Mouse (Mus musculus) hindbrain, postnatal 0 days (tissue): ENCODE results near the gene Ccdc102a. TPM values are rescaled to one million over a fixed set of nuclear protein-coding genes. Genes with fewer than 3 reads are reported as not detected.

Source experiments
- ATAC-seq: fragments of 200-750 bp; cut with Nextera tagmentation; 2 replicates; pipeline ENCODE4 v1.8.0; 2017; ENCODE audit warnings: mild to moderate bottlenecking, moderate TSS enrichment, moderate library complexity
- DNase-seq: peaks from one replicate; pipeline ENCODE4 v3.0.0-alpha.2; 2015; ENCODE audit warnings: low spot score
- H3K27ac ChIP-seq: fragments of 300-500 bp; sonication (generic); 2 replicates; pipeline ENCODE4 v1.5.1; 2014; ENCODE audit warnings: mild to moderate bottlenecking
- H3K27me3 ChIP-seq: fragments of 300-500 bp; sonication (generic); 2 replicates; pipeline ENCODE4 v1.6.1; 2014; ENCODE audit warnings: low read length, mixed read lengths; ENCODE audit not compliant: insufficient read depth
- H3K36me3 ChIP-seq: fragments of 300-500 bp; sonication (generic); 2 replicates; pipeline ENCODE4 v1.6.1; 2014; ENCODE audit warnings: low read length, mixed read lengths; ENCODE audit not compliant: insufficient read depth
- H3K4me1 ChIP-seq: fragments of 300-500 bp; sonication (generic); 2 replicates; pipeline ENCODE4 v1.6.1; 2014; ENCODE audit warnings: antibody characterized with exemption, low read length, mixed read lengths; ENCODE audit not compliant: insufficient read depth
- H3K4me2 ChIP-seq: fragments of 300-500 bp; sonication (generic); 2 replicates; pipeline ENCODE4 v1.6.1; 2014; ENCODE audit warnings: low read depth, mild to moderate bottlenecking, low read length, moderate library complexity, mixed read lengths
- H3K4me3 ChIP-seq: fragments of 300-500 bp; sonication (generic); 2 replicates; pipeline ENCODE4 v1.5.1; 2014; ENCODE audit warnings: low read length
- H3K9ac ChIP-seq: fragments of 300-500 bp; sonication (generic); replicated peaks from 2 replicates; pipeline ENCODE4 v1.6.1; 2014; ENCODE audit warnings: mild to moderate bottlenecking, low read length, moderate library complexity, mixed read lengths
- H3K9me3 ChIP-seq: fragments of 300-500 bp; sonication (generic); 2 replicates; pipeline ENCODE4 v1.6.1; 2016; ENCODE audit warnings: low read length, mixed read lengths
- CTCF ChIP-seq: IDR thresholded peaks from 2 replicates; pipeline ENCODE4 v1.5.1; 2016; ENCODE audit warnings: antibody characterized with exemption, control low read depth, low read depth
- WGBS: fragments of 180-500 bp; shearing (Covaris S2); extraction: QIAGEN DNeasy Blood & Tissue Kit; methylation state at CpG from one replicate; pipeline ENCODE4 v1.1.7; 2014; 5-methylcytosine and 5-hydroxymethylcytosine counted together
- polyA plus RNA-seq: library from polyadenylated mRNA; unstranded; fragments of >200 nt; fragmentation: Nextera tagmentation; extraction: Ambion mirVana; gene quantifications from 2 replicates; pipeline ENCODE4 v1.2.1, GENCODE M21; 2015
- total RNA-seq: library from RNA; depleted of rRNA; stranded (reverse); fragments of >200 nt; gene quantifications from 2 replicates; pipeline ENCODE4 v1.2.3, GENCODE M21; 2014

The Ccdc102a gene
- total and polyA plus RNA-seq, 2 experiments from 2014 or later: 5.5 to 7.8 TPM

- H3K27ac ChIP-seq: no peak overlapping the region
- H3K9me3 ChIP-seq: no peaks in the 10 kb centered on the region
- ATAC-seq (peak; percentile 18; the same call in 1 of the 2 replicates), DNase-seq (peak; percentile 73)
- no peak for TF ChIP-seq CTCF
- peaks cover 13% of the 10 kb centered on the region; the same call in 1 of the 2 replicates for H3K27me3 ChIP-seq
- no peak overlapping the region for H3K9ac ChIP-seq
- peaks cover 21% of the 10 kb centered on the region for H3K4me1 ChIP-seq
- H3K4me2 ChIP-seq: no peak overlapping the region
- 41% methylated on average over 3 of the region's 3 CpGs for WGBS
- no peak overlapping the region for H3K4me3 ChIP-seq
- no peaks in the 10 kb centered on the region for H3K36me3 ChIP-seq
Observed at GRCm38 (mm10) chr8:94914701-94915101, 3.2 kb downstream of the Ccdc102a start.

- ATAC-seq: no peak
- Histone ChIP-seq H3K4me3 (no peak overlapping the region), H3K36me3 (no peaks in the 10 kb centered on the region), H3K4me2 (no peak overlapping the region), H3K4me1 (peaks cover 21% of the 10 kb centered on the region), H3K27ac (no peak overlapping the region), H3K27me3 (peaks cover 13% of the 10 kb centered on the region; the same call in 1 of the 2 replicates), H3K9me3 (no peaks in the 10 kb centered on the region), H3K9ac (no peak overlapping the region)
- WGBS: 75% methylated on average over 6 of the region's 6 CpGs
- no peak for DNase-seq
- no peak for TF ChIP-seq CTCF
Observed at GRCm38 (mm10) chr8:94914256-94914655, 3.6 kb downstream of the Ccdc102a start.

- WGBS: 5% methylated on average over 77 of the region's 77 CpGs
- Histone ChIP-seq H3K27me3 (peaks cover 13% of the 10 kb centered on the region; the same call in 1 of the 2 replicates), H3K36me3 (no peaks in the 10 kb centered on the region), H3K27ac (no peak overlapping the region), H3K9me3 (no peaks in the 10 kb centered on the region), H3K4me3 (peak overlapping the region; percentile 43), H3K9ac (peak overlapping the region; percentile 43), H3K4me1 (peaks cover 21% of the 10 kb centered on the region), H3K4me2 (peak overlapping the region; percentile 71)
- DNase-seq: peak; percentile 65
- ATAC-seq: peak; percentile 60
- peak; percentile 56; the same call in 1 of the 2 replicates for TF ChIP-seq CTCF
Observed at GRCm38 (mm10) chr8:94913061-94913660, 4.7 kb downstream of the Ccdc102a start.

DNA sequence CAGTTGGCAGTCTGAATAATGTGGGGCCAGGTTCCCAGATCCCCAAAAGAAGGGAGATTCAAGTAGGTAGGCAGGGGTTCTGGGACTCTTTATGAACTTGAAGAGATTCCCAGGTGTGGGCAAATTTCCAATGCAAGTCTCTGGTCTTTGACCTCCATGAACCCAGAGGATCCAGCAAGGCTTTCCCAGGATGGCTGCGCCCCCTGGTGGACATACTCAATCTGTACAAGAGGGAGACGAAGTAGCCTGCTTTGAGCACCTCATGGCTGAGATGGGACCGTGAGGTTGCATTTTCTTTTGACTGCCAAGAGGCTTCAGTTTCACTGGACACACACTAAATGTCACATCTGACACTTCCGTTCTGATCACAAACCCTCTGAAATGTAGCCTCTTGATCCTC is 9.1 kb downstream of the Ccdc102a start:
- ATAC-seq (peak; percentile 46; the same call in 1 of the 2 replicates), DNase-seq (peak; percentile 88)
- H3K4me1 ChIP-seq: 0 out of 2 replicates have a peak, but pooled peaks cover 7% of the 10 kb centered on the region
- H3K36me3 ChIP-seq: no peaks in the 10 kb centered on the region
- no peak overlapping the region for H3K27ac ChIP-seq
- no peak overlapping the region for H3K4me3 ChIP-seq
- no peak overlapping the region for H3K9ac ChIP-seq
- whole genome bisulfite sequencing: 8% methylated on average over 4 of the region's 4 CpGs
- peaks cover 2% of the 10 kb centered on the region; the same call in 1 of the 2 replicates for H3K27me3 ChIP-seq
- no peak overlapping the region for H3K4me2 ChIP-seq
- no peaks in the 10 kb centered on the region for H3K9me3 ChIP-seq
- TF ChIP-seq CTCF: peak; percentile 93

DNA sequence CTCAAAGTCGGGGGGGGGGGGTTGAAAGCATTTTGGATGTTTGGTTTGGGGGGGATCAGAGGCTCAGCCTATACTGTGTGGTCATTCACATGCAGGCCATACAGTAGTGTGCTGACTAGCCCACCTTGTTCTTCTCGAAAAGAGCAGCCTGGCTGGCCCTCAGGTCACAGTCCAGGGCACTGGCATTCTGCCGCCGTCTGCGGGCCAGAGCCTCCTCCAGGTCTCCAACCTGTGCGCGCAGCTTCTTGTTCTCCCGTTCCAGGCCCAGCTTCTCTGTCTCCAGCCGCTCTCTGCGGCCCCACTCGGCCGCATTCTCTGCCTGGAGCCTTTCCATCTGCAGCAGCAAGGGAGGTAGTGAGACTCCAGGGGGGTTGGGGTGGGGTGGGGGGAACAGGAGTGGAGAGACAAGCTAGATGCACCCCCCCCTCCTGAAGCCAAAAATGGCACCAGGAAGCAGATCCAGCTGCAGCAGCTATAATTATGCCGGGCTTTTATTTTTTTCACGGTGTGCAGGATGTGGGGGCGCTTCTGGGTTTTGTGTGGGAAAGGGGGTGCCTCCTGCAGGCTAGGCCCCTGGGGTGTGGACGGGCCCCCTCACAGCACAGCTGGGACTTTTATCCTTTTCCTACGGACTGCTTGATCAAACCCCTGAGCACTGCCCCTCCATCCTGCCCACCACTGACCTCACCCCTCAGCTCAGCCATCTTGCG is 10.2 kb downstream of the Ccdc102a start:
- TF ChIP-seq CTCF: no peak
- ATAC-seq: no peak
- Histone ChIP-seq H3K4me2 (no peak overlapping the region), H3K9ac (no peak overlapping the region), H3K4me1 (0 out of 2 replicates have a peak, but pooled peaks cover 7% of the 10 kb centered on the region), H3K4me3 (no peak overlapping the region), H3K36me3 (no peaks in the 10 kb centered on the region; the same call in 1 of the 2 replicates), H3K27me3 (no peaks in the 10 kb centered on the region), H3K9me3 (no peaks in the 10 kb centered on the region), H3K27ac (no peak overlapping the region)
- DNase-seq: no peak
- WGBS: 82% methylated on average over 18 of the region's 18 CpGs

GRCm38 (mm10) chr8:94904450-94905175 is 13.3 kb downstream of the Ccdc102a start:
- no peak overlapping the region for H3K27ac ChIP-seq
- H3K9me3 ChIP-seq: no peaks in the 10 kb centered on the region
- no peak overlapping the region for H3K4me2 ChIP-seq
- WGBS: 68% methylated on average over 12 of the region's 12 CpGs
- no peak overlapping the region for H3K9ac ChIP-seq
- H3K4me1 ChIP-seq: peaks cover 15% of the 10 kb centered on the region
- no peaks in the 10 kb centered on the region for H3K27me3 ChIP-seq
- ATAC-seq: peak; percentile 78
- peak; percentile 82 for DNase-seq
- H3K36me3 ChIP-seq: no peaks in the 10 kb centered on the region; the same call in 1 of the 2 replicates
- H3K4me3 ChIP-seq: no peak overlapping the region
- no peak for TF ChIP-seq CTCF
